Mouse (Mus musculus) lung, adult 2 months (tissue): ENCODE data around the gene Gm5741.

Experiments used
- CTCF ChIP-seq: fragments of 200-500 bp; IDR thresholded peaks from 2 replicates; pipeline ENCODE4 v1.5.1; 2011; ENCODE audit warnings: mild to moderate bottlenecking, low read length, control low read depth; ENCODE audit not compliant: insufficient read depth
- POLR2A ChIP-seq: fragments of 200-500 bp; IDR thresholded peaks from 2 replicates; pipeline ENCODE4 v1.6.1; 2011; ENCODE audit warnings: low read depth, mild to moderate bottlenecking, control low read depth, low read length, borderline replicate concordance; ENCODE audit errors: extremely low read depth

DNA sequence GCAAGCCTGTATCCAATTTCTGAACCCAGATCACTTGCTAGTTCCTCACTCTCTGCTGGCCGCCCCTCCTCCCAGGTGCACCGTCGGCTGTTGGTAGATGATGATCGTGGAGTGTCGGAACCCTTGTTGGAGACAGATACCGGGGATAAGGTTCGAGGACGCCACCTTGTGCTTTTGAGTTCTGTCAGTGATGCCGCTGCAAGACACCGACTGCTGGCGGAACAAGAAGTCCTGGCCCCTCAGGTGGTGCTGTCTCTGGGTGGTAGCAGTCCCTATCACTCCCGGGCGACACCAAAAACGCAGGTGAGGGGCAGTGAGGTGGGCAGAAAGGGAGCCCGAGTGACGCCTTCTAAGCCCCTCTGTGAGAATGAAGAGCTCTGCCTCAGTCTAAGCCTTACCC, 28.4 kb upstream of the Gm5741 start:
- no peak for TF ChIP-seq POLR2A
- no peak for TF ChIP-seq CTCF
